Mouse (Mus musculus): ENCODE results near the gene Myzap.

Gene Myzap

GRCm38 (mm10) chr9:71544831-71545230 lies 47.3 kb downstream of the Myzap start:
- no peak for DNase-seq (ENCODE audit: low spot score in 2 of 2)

GRCm38 (mm10) chr9:71543443-71544222 lies 48.5 kb downstream of the Myzap start:
- peak; percentile 48 to 49 for DNase-seq (ENCODE audit: low spot score in 2 of 2)

- no peak for DNase-seq (ENCODE audit: low spot score in 2 of 2)
Observed at GRCm38 (mm10) chr9:71542292-71542691, 49.9 kb downstream of the Myzap start.

GRCm38 (mm10) chr9:71540739-71541138 lies 51.4 kb downstream of the Myzap start:
- DNase-seq (ENCODE audit: low spot score in 2 of 2) = no peak

- DNase-seq (ENCODE audit: low spot score in 2 of 2) = no peak
Observed at GRCm38 (mm10) chr9:71535730-71536129, 56.4 kb downstream of the Myzap start.

GRCm38 (mm10) chr9:71535036-71535435 lies 57.1 kb downstream of the Myzap start:
- DNase-seq (ENCODE audit: low spot score in 2 of 2) = no peak

GRCm38 (mm10) chr9:71529960-71530359 lies 62.2 kb downstream of the Myzap start:
- DNase-seq (ENCODE audit: low spot score in 2 of 2) = no peak

- DNase-seq (ENCODE audit: low spot score in 2 of 2) = no peak
Observed at GRCm38 (mm10) chr9:71527438-71527837, 64.7 kb downstream of the Myzap start.

GRCm38 (mm10) chr9:71523901-71524300 lies 68.3 kb downstream of the Myzap start:
- no peak for DNase-seq (ENCODE audit: low spot score in 2 of 2)

GRCm38 (mm10) chr9:71519836-71520235 lies 72.3 kb downstream of the Myzap start:
- DNase-seq (ENCODE audit: low spot score in 2 of 2) = no peak

- no peak for DNase-seq (ENCODE audit: low spot score in 2 of 2)
Observed at GRCm38 (mm10) chr9:71517487-71517886, 74.7 kb downstream of the Myzap start.

GRCm38 (mm10) chr9:71515862-71516261 lies 76.3 kb downstream of the Myzap start:
- DNase-seq (ENCODE audit: low spot score in 2 of 2) = no peak

- no peak for DNase-seq (ENCODE audit: low spot score in 2 of 2)
Observed at GRCm38 (mm10) chr9:71513566-71513965, 78.6 kb downstream of the Myzap start.

GRCm38 (mm10) chr9:71512899-71513298 lies 79.3 kb downstream of the Myzap start:
- DNase-seq (ENCODE audit: low spot score in 2 of 2) = no peak

- DNase-seq (ENCODE audit: low spot score in 2 of 2) = no peak
Observed at GRCm38 (mm10) chr9:71498391-71499182, 93.6 kb downstream of the Myzap start.

GRCm38 (mm10) chr9:71496637-71497036 lies 95.5 kb downstream of the Myzap start:
- no peak for DNase-seq (ENCODE audit: low spot score in 2 of 2)

- no peak for DNase-seq (ENCODE audit: low spot score in 2 of 2)
Observed at GRCm38 (mm10) chr9:71493771-71494170, 98.4 kb downstream of the Myzap start.

- no peak for DNase-seq (ENCODE audit: low spot score in 2 of 2)
Observed at GRCm38 (mm10) chr9:71492296-71493025, 99.7 kb downstream of the Myzap start.

GRCm38 (mm10) chr9:71490076-71490475 lies 102.1 kb downstream of the Myzap start:
- DNase-seq (ENCODE audit: low spot score in 2 of 2) = no peak

GRCm38 (mm10) chr9:71486127-71486526 lies 106.0 kb downstream of the Myzap start:
- DNase-seq (ENCODE audit: low spot score in 2 of 2) = no peak

GRCm38 (mm10) chr9:71485475-71486094 lies 106.6 kb downstream of the Myzap start, which contains the start of gene Polr2m:
TSS of gene Polr2m (minus strand) at chr9:71485935.
- peak; percentile 90 to 91 for DNase-seq (ENCODE audit: low spot score in 2 of 2)

All from spleen, postnatal 36 days (tissue).